Mouse (Mus musculus): Measurements from ENCODE around the gene Coq9. TPM values are rescaled to one million over a fixed set of nuclear protein-coding genes. Genes with fewer than 3 reads are reported as not detected.

Coq9 gene
- total and polyA plus RNA-seq, 3 experiments: 48.5 to 82.2 (median 68.8) TPM

DNA sequence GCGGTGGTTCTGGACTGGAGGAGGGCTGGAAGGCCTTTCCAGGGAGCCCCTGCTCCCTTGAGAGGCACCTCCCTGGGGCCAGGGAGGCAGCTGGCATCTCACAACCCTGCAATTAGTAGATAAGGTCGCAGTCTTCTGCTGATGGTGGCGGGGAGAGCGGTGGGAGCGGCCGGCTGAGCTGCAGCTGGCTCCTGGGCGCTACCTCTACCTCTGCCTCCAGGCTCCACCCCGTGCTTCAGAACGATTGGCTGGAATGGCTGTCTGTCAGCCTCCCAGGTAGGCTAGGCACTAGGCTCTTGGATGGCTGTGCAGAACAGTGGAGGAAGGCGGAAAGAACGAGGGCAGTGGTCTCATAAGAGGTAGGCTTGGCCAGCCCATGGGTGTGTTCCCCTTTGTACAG is 61.1 kb downstream of the Coq9 start (continued):
- TF ChIP-seq PAX5 (IDR thresholded peaks at IDR 0.05; ENCODE audit: low read length): no peak

DNA sequence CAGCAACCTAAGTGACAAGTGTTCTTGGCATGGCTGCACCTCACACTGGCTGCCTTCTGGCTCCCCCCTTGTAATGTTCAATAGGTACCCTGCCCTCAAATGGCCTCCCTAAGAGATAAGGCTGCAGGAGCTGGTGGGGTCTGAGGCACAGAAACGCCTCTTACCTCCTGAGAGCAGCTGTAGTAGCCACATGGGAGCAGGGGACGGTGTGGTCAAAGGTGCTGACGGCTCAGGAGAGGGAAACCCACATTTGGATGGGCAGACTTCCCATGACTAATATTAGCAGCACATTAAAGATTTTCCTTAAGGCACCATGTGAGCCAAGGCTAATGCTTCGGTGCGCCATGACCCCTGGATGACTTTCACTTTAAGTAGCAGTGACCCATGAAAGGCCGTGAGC is 62.5 kb downstream of the Coq9 start:
- Histone ChIP-seq H3K4me1 (ENCODE audit: control insufficient read depth in 1 of 2, insufficient read depth in 2 of 2) (peaks cover 6 to 17% of the 10 kb centered on the region in 2 experiments), H3K4me3 (replicated peaks in 1 of 3; ENCODE audit: low read depth in 2 of 3, low read length in 2 of 3, poor library complexity in 1 of 3) (no peak overlapping the region)
- TF ChIP-seq JUND (conservative IDR thresholded peaks at IDR 0.05; ENCODE audit: low read depth, low read length): no peak
- TF ChIP-seq CHD2 (IDR thresholded peaks at IDR 0.05; ENCODE audit: low read length): no peak
- no peak for TF ChIP-seq KAT2A (IDR thresholded peaks at IDR 0.05; ENCODE audit: insufficient replicate concordance, low read length)
- no peak for TF ChIP-seq MAFK (IDR thresholded peaks at IDR 0.05; ENCODE audit: insufficient replicate concordance, low read length)
- TF ChIP-seq E2F4 (IDR thresholded peaks at IDR 0.05; ENCODE audit: insufficient replicate concordance, low read depth, low read length): no peak
- TF ChIP-seq CTCF (conservative IDR thresholded peaks at IDR 0.05 in 1 of 2, IDR thresholded peaks at IDR 0.05 in 1 of 2; ENCODE audit: low read depth in 2 of 2, low read length in 2 of 2): no peak
- TF ChIP-seq GABPA (IDR thresholded peaks at IDR 0.05; ENCODE audit: insufficient replicate concordance, low read depth, low read length): no peak
- no peak for TF ChIP-seq NRF1 (IDR thresholded peaks at IDR 0.05; ENCODE audit: low read depth, low read length)
- no peak for TF ChIP-seq MXI1 (IDR thresholded peaks at IDR 0.05; ENCODE audit: low read depth, low read length)
- TF ChIP-seq PAX5 (IDR thresholded peaks at IDR 0.05; ENCODE audit: low read length): no peak
- TF ChIP-seq TCF12 (IDR thresholded peaks at IDR 0.05; ENCODE audit: low read depth, low read length): no peak
- no peak for TF ChIP-seq HCFC1 (IDR thresholded peaks at IDR 0.05; ENCODE audit: low read depth, low read length)

DNA sequence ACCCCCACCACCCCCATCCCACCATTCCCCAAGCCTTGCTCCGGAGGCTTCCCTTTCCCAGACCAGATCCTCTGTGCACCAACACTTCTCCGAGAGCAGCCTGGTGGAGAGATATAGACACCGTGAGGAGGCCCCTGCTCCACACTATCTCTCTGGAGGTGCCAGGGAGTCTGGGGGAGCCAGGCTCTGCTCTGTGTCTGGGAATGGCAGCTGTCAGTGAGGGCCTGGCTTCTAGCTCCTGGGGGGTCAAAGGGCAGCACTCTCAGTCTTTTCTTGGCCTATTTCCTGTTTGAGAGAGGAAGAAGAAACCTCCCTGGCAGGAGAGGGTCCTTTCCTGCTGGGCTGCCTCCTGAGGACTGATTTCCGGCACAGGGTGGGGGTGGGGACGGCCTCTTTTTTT is 62.9 kb downstream of the Coq9 start:
- dilution Hi-C loops (cut with MboI; ENCODE audit: extremely low pct_ligation_motif_present, extremely low pct_unique_long_range_greater_than_20kb, low sequenced_read_pairs): no loop called here
- DNase-seq (ENCODE audit: extremely low read depth): no peak
- Histone ChIP-seq H3K4me3 (replicated peaks in 1 of 3; ENCODE audit: low read depth in 2 of 3, low read length in 2 of 3, poor library complexity in 1 of 3) (no peak overlapping the region), H3K4me2 (ENCODE audit: insufficient read depth, low read depth, poor library complexity, severe bottlenecking) (no peak overlapping the region), H3K27me3 (replicated peaks) (peaks cover 16% of the 10 kb centered on the region), H3K9ac (ENCODE audit: insufficient read depth, low read depth) (no peak overlapping the region), H3K36me3 (replicated peaks in 1 of 2; ENCODE audit: control insufficient read depth in 1 of 2, insufficient read depth in 1 of 2, low read length in 1 of 2) (peaks cover 2 to 15% of the 10 kb centered on the region in 2 experiments), H3K9me3 (replicated peaks; ENCODE audit: low read length) (no peaks in the 10 kb centered on the region), H3K4me1 (ENCODE audit: control insufficient read depth in 1 of 2, insufficient read depth in 2 of 2) (peaks cover 6 to 17% of the 10 kb centered on the region in 2 experiments), H3K79me2 (replicated peaks; ENCODE audit: control insufficient read depth, extremely low read depth, insufficient read depth, poor library complexity, severe bottlenecking) (no peaks in the 10 kb centered on the region), H3K27ac (ENCODE audit: insufficient read depth, low read depth) (no peak overlapping the region)
- no peak for TF ChIP-seq CHD1 (IDR thresholded peaks at IDR 0.05; ENCODE audit: low read depth, low read length)
- TF ChIP-seq ZMIZ1 (IDR thresholded peaks at IDR 0.05; ENCODE audit: low read depth, low read length): no peak
- no peak for TF ChIP-seq SIN3A (IDR thresholded peaks at IDR 0.05; ENCODE audit: low read length)
- no peak for TF ChIP-seq TCF12 (IDR thresholded peaks at IDR 0.05; ENCODE audit: low read depth, low read length)
- 0 out of 2 replicates have a peak, but pooled peaks have one; percentile 2 for TF ChIP-seq BHLHE40 (IDR thresholded peaks at IDR 0.05; ENCODE audit: low read depth, low read length)
- in situ Hi-C loops (cut with MboI; ENCODE audit: low pct_ligation_motif_present, low pct_unique_long_range_greater_than_20kb, low sequenced_read_pairs): loop anchor here (10.0 kb wide), 1 partner anchor 196 kb away; no protein-coding TSS in a partner anchor

More for the DNA sequence above, 62.5 kb downstream of the Coq9 start:
- H3K4me2 ChIP-seq (ENCODE audit: insufficient read depth, low read depth, poor library complexity, severe bottlenecking): no peak overlapping the region
- peaks cover 2 to 12% of the 10 kb centered on the region in 2 experiments for H3K36me3 ChIP-seq (replicated peaks in 1 of 2; ENCODE audit: control insufficient read depth in 1 of 2, insufficient read depth in 1 of 2, low read length in 1 of 2)
- no peak overlapping the region for H3K27ac ChIP-seq (ENCODE audit: insufficient read depth, low read depth)
- dilution Hi-C loops (cut with MboI; ENCODE audit: extremely low pct_ligation_motif_present, extremely low pct_unique_long_range_greater_than_20kb, low sequenced_read_pairs) (no loop called here), in situ Hi-C loops (cut with MboI; ENCODE audit: low pct_ligation_motif_present, low pct_unique_long_range_greater_than_20kb, low sequenced_read_pairs) (loop anchor here (10.0 kb wide), 1 partner anchor 196 kb away; no protein-coding TSS in a partner anchor)
- no peak for DNase-seq (ENCODE audit: extremely low read depth)
- no peaks in the 10 kb centered on the region for H3K9me3 ChIP-seq (replicated peaks; ENCODE audit: low read length)
- H3K79me2 ChIP-seq (replicated peaks; ENCODE audit: control insufficient read depth, extremely low read depth, insufficient read depth, poor library complexity, severe bottlenecking): no peaks in the 10 kb centered on the region
- H3K27me3 ChIP-seq (replicated peaks): peaks cover 18% of the 10 kb centered on the region
- no peak overlapping the region for H3K9ac ChIP-seq (ENCODE audit: insufficient read depth, low read depth)

Measured in CH12.LX (cell line).